Mouse (Mus musculus) olfactory bulb, adult 2 months (tissue): ENCODE data around the gene Foxp1.

Experiments
- CTCF ChIP-seq: fragments of 200-500 bp; IDR thresholded peaks from 2 replicates; pipeline ENCODE4 v1.5.1; 2012; ENCODE audit warnings: low read depth, mild to moderate bottlenecking, low read length, moderate library complexity; ENCODE audit not compliant: insufficient read depth
- POLR2A ChIP-seq: fragments of 200-500 bp; IDR thresholded peaks from 2 replicates; pipeline ENCODE4 v1.6.1; 2012; ENCODE audit warnings: mild to moderate bottlenecking, low read depth, low read length, moderate library complexity; ENCODE audit not compliant: insufficient read depth

DNA sequence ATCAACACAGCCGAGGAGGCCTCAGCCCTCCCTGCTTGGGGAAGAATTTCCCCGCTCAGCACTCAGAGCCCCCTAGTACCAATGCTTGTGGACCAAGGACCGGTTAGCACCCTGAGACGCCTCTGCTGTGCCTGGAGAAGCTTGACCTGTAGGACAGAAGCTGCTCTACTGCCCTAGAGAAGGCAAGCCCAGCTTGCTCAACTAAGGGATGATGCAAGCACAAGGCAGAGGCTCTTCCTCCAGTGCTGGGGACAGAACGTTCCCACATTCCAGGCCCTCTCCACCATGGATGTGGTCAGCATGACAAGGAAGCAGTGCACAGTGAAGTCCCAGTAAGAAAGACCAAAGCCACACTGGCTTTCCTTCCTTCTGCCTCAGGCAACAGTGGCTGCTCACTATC is 347.1 kb downstream of the Foxp1 start:
- TF ChIP-seq POLR2A (no peak), CTCF (no peak)
